Mouse (Mus musculus) kidney, adult 2 months (tissue): ENCODE measurements around the gene Zfp101.

Experiments used
- CTCF ChIP-seq: fragments of 200-500 bp; conservative IDR thresholded peaks from 2 replicates; pipeline ENCODE4 v1.5.1; 2011; ENCODE audit warnings: low read depth, mild to moderate bottlenecking, control low read depth, low read length, moderate library complexity, mixed read lengths; ENCODE audit not compliant: insufficient read depth, insufficient read length
- POLR2A ChIP-seq: fragments of 200-500 bp; IDR thresholded peaks from one replicate; pipeline ENCODE4 v1.6.1; 2011; ENCODE audit warnings: low read depth, low read length, control low read depth

DNA sequence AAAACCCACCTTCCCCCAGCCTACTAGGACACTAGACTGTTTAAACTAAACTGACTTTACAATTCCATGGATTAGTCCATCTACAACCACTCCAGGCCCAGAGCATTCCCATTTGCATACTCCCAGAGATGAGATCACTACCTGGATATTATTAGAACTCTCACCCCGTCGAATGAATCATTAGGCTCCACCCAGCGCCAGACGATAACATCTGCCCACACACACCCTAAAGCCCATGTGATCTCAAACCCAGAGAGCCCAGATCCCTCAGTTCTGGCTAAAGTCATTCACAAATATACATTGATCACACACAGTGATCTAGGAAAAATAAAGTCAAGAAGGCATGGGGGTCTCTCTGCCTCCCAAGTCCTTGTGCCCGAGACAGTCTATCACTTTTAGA, 45.5 kb upstream of the Zfp101 start:
- TF ChIP-seq CTCF (no peak), POLR2A (no peak)
